Mouse (Mus musculus): Measurements from ENCODE around the gene Pcnx4.

Gene Pcnx4

GRCm38 (mm10) chr12:72536021-72536597 lies at the start of gene Pcnx4:
Gene Pcnx4, plus strand, starts transcription at chr12:72536383.
- peak; percentile 98 for ATAC-seq (ENCODE audit: low TSS enrichment)

- no peak for ATAC-seq (ENCODE audit: low TSS enrichment)
Measured at GRCm38 (mm10) chr12:72487498-72487897, 48.7 kb upstream of the Pcnx4 start.

- ATAC-seq (ENCODE audit: low TSS enrichment) = no peak
Measured at GRCm38 (mm10) chr12:72489995-72490394, 46.2 kb upstream of the Pcnx4 start.

GRCm38 (mm10) chr12:72491063-72491719 lies 45.0 kb upstream of the Pcnx4 start:
- ATAC-seq (ENCODE audit: low TSS enrichment) = no peak

GRCm38 (mm10) chr12:72496866-72497600 lies 39.1 kb upstream of the Pcnx4 start:
- no peak for ATAC-seq (ENCODE audit: low TSS enrichment)

- ATAC-seq (ENCODE audit: low TSS enrichment) = no peak
Measured at GRCm38 (mm10) chr12:72509606-72510005, 26.6 kb upstream of the Pcnx4 start.

- ATAC-seq (ENCODE audit: low TSS enrichment) = no peak
Measured at GRCm38 (mm10) chr12:72515446-72515845, 20.7 kb upstream of the Pcnx4 start.

GRCm38 (mm10) chr12:72518114-72518728 lies 18.0 kb upstream of the Pcnx4 start:
- no peak for ATAC-seq (ENCODE audit: low TSS enrichment)

GRCm38 (mm10) chr12:72519352-72519751 lies 16.8 kb upstream of the Pcnx4 start:
- no peak for ATAC-seq (ENCODE audit: low TSS enrichment)

GRCm38 (mm10) chr12:72519855-72520254 lies 16.3 kb upstream of the Pcnx4 start:
- no peak for ATAC-seq (ENCODE audit: low TSS enrichment)

- 0 out of 2 replicates have a peak, but pooled peaks have one; percentile 52 for ATAC-seq (ENCODE audit: low TSS enrichment)
Measured at GRCm38 (mm10) chr12:72520645-72521044, 15.5 kb upstream of the Pcnx4 start.

GRCm38 (mm10) chr12:72525588-72525987 lies 10.6 kb upstream of the Pcnx4 start:
- no peak for ATAC-seq (ENCODE audit: low TSS enrichment)

- no peak for ATAC-seq (ENCODE audit: low TSS enrichment)
Measured at GRCm38 (mm10) chr12:72532303-72532702, 3.9 kb upstream of the Pcnx4 start.

- no peak for ATAC-seq (ENCODE audit: low TSS enrichment)
Measured at GRCm38 (mm10) chr12:72533986-72534385, 2.2 kb upstream of the Pcnx4 start.

- ATAC-seq (ENCODE audit: low TSS enrichment) = no peak
Measured at GRCm38 (mm10) chr12:72535599-72535998, 584 bp upstream of the Pcnx4 start.

GRCm38 (mm10) chr12:72538571-72538970 lies 2.4 kb downstream of the Pcnx4 start:
- ATAC-seq (ENCODE audit: low TSS enrichment) = peak; percentile 69

GRCm38 (mm10) chr12:72554347-72554746 lies 18.2 kb downstream of the Pcnx4 start:
- ATAC-seq (ENCODE audit: low TSS enrichment) = no peak

- no peak for ATAC-seq (ENCODE audit: low TSS enrichment)
Measured at GRCm38 (mm10) chr12:72564281-72564795, 28.2 kb downstream of the Pcnx4 start.

GRCm38 (mm10) chr12:72582021-72582420 lies 45.8 kb downstream of the Pcnx4 start:
- ATAC-seq (ENCODE audit: low TSS enrichment) = no peak

- ATAC-seq (ENCODE audit: low TSS enrichment) = no peak
Measured at GRCm38 (mm10) chr12:72583099-72583498, 46.9 kb downstream of the Pcnx4 start.

- ATAC-seq (ENCODE audit: low TSS enrichment) = no peak
Measured at GRCm38 (mm10) chr12:72585339-72585738, 49.2 kb downstream of the Pcnx4 start.

- ATAC-seq (ENCODE audit: low TSS enrichment) = no peak
Measured at GRCm38 (mm10) chr12:72592991-72593390, 56.8 kb downstream of the Pcnx4 start.

All from frontal cortex, adult (tissue).